Comparison of ENCODE assay signal across 7 mouse cellular contexts in the genomic region with DNA sequence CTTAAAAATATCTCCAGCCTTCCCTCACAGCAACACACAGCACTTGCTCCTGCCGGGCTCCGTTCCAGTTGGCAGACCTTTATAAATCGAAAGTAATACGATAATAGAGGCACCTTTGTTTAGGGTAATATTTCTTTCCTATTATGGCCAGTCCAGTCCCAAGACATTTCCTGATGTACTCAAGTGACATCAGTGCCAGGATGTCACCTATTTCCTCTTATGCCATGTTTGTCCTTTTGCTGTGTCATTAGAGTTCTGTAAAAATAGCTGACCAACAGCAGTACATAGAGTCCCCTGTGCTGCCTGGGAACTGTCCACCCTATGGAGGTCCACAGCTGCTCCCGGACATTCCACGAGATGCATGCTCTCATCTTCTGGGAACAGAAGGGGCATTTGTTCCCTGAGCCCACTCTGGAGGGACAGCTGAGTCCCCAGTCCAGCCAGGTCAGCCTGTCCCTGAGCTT.
DNase-seq lines count a peak whose midpoint lies in the region; ATAC-seq lines count a peak whose summit lies in the region.

No protein-coding gene starts in this region.

- peak; percentile 75 for DNase-seq in retina, postnatal 1 day
- no peak for DNase-seq in retina, embryonic 14.5 days (ENCODE audit: low spot score)
- DNase-seq in kidney, postnatal 36 days: peak; percentile 55
- DNase-seq in frontal cortex, adult 2 months (ENCODE audit: extremely low spot score in 1 of 2, low spot score in 1 of 2): no peak

- WGBS in heart, embryonic 13.5 days: 45% methylated on average over 6 of the region's 6 CpGs
- 40% methylated on average over 6 of the region's 6 CpGs for WGBS in stomach, embryonic 16.5 days
- WGBS in forebrain, embryonic 16.5 days: 63% methylated on average over 6 of the region's 6 CpGs

- no peaks in the 10 kb centered on the region for H3K9me3 ChIP-seq in heart, embryonic 13.5 days
- H3K9me3 ChIP-seq in stomach, embryonic 16.5 days (replicated peaks; ENCODE audit: control insufficient read depth, low read length): no peaks in the 10 kb centered on the region
- no peaks in the 10 kb centered on the region for H3K9me3 ChIP-seq in forebrain, embryonic 16.5 days (ENCODE audit: control insufficient read depth, low read length)

- no peak for ATAC-seq in heart, embryonic 13.5 days (ENCODE audit: extremely low read depth, insufficient number of reproducible peaks, low FRiP score, low TSS enrichment)
- peak; percentile 16; the same call in 1 of the 2 replicates for ATAC-seq in stomach, embryonic 16.5 days (ENCODE audit: insufficient read depth, low FRiP score)
- no peak for ATAC-seq in forebrain, embryonic 16.5 days

- peaks cover 17% of the 10 kb centered on the region for H3K4me1 ChIP-seq in heart, embryonic 13.5 days
- H3K4me1 ChIP-seq in stomach, embryonic 16.5 days (ENCODE audit: control insufficient read depth, insufficient read depth, low read length): peaks cover 4% of the 10 kb centered on the region; the same call in 1 of the 2 replicates
- H3K4me1 ChIP-seq in forebrain, embryonic 16.5 days (replicated peaks; ENCODE audit: control insufficient read depth, insufficient read depth, low read length): peaks cover 4% of the 10 kb centered on the region; the same call in 1 of the 2 replicates

- no peaks in the 10 kb centered on the region for H3K27me3 ChIP-seq in heart, embryonic 13.5 days (replicated peaks)
- H3K27me3 ChIP-seq in stomach, embryonic 16.5 days (ENCODE audit: control insufficient read depth, insufficient read depth, low read length): no peaks in the 10 kb centered on the region
- no peaks in the 10 kb centered on the region for H3K27me3 ChIP-seq in forebrain, embryonic 16.5 days (replicated peaks; ENCODE audit: control insufficient read depth, insufficient read depth, low read length)

- peak overlapping the region; percentile 48 for H3K4me2 ChIP-seq in heart, embryonic 13.5 days
- H3K4me2 ChIP-seq in stomach, embryonic 16.5 days (ENCODE audit: low read depth, low read length): no peak overlapping the region
- H3K4me2 ChIP-seq in forebrain, embryonic 16.5 days (ENCODE audit: low read length): no peak overlapping the region

- H3K4me3 ChIP-seq in heart, embryonic 13.5 days: 0 out of 2 replicates have a peak overlapping the region, but pooled peaks have one; percentile 1
- H3K4me3 ChIP-seq in stomach, embryonic 16.5 days (replicated peaks; ENCODE audit: low read length): no peak overlapping the region
- H3K4me3 ChIP-seq in forebrain, embryonic 16.5 days (replicated peaks; ENCODE audit: low read length): no peak overlapping the region

- 0 out of 2 replicates have a peak overlapping the region, but pooled peaks have one; percentile 7 for H3K9ac ChIP-seq in heart, embryonic 13.5 days
- H3K9ac ChIP-seq in stomach, embryonic 16.5 days (ENCODE audit: low read length): no peak overlapping the region
- no peak overlapping the region for H3K9ac ChIP-seq in forebrain, embryonic 16.5 days (replicated peaks; ENCODE audit: low read depth, low read length)

- no peaks in the 10 kb centered on the region for H3K36me3 ChIP-seq in heart, embryonic 13.5 days
- H3K36me3 ChIP-seq in stomach, embryonic 16.5 days (ENCODE audit: control insufficient read depth, insufficient read depth, low read length): no peaks in the 10 kb centered on the region
- H3K36me3 ChIP-seq in forebrain, embryonic 16.5 days (ENCODE audit: control insufficient read depth, insufficient read depth): no peaks in the 10 kb centered on the region

- H3K27ac ChIP-seq in heart, embryonic 13.5 days (replicated peaks): 0 out of 2 replicates have a peak overlapping the region, but pooled peaks have one; percentile 7
- H3K27ac ChIP-seq in stomach, embryonic 16.5 days (ENCODE audit: low read length): no peak overlapping the region
- H3K27ac ChIP-seq in forebrain, embryonic 16.5 days (ENCODE audit: low read length): no peak overlapping the region

Comparison
In these comparisons a context has a peak if more than half of its experiments do, and no peak if none do; other contexts are left out.
1. DNase-seq: peak in retina, postnatal 1 day (single experiment) and kidney, postnatal 36 days (2 of 2); none in retina, embryonic 14.5 days (single experiment) and frontal cortex, adult 2 months (0 of 2).